Mouse (Mus musculus): ENCODE data around the gene Foxj1.
A peak's percentile ranks its signal among the peaks of the same experiment; 100 is the strongest.

Gene Foxj1

GRCm38 (mm10) chr11:116337531-116337930, 2.3 kb upstream of the Foxj1 start:
- no peak for DNase-seq

DNA sequence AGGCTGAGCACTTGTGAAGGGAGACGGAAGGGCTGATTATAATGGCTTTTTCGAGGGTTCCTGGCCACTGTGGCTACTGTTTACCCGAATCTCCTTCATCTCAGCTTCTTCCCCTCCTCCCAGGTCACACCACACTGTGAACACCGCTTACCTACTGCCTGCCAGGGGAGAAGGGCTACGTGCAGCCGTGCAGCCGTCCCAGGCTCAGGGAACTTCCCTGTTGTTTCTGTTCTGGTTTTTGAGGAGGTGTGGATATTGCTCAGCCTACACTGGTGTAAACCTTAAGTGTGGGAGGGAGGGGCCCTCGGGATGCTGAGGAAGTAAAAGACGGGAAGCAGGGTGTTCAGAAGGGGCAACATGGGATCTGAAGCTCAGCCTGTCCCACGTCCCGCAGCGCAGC, 1.8 kb upstream of the Foxj1 start:
- DNase-seq, result no peak

GRCm38 (mm10) chr11:116336393-116336792, 1.2 kb upstream of the Foxj1 start:
- no peak for DNase-seq

DNA sequence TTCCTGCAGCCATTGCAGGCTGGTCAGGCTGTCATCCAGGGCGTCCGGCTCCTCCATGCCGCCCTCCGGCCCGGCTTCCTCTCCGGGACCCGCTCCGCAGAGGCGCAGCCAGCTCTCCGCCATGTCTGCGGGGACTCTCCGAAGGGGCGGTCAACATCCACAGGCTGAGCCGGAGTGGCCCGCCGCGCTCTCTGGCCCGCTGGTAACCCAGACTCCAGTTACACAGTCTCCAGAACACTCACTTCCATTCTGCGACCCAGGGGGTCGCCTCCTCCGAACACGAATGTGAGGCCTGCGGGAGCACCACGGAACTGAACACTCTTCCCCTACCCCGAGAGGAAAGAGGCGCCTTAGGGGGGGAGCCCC, 799 bp downstream of the Foxj1 start:
- peak; percentile 11 for DNase-seq

GRCm38 (mm10) chr11:116333526-116334416, 1.4 kb downstream of the Foxj1 start:
- DNase-seq, result no peak

GRCm38 (mm10) chr11:116332983-116333270, 2.3 kb downstream of the Foxj1 start:
- DNase-seq, result no peak

- DNase-seq, result no peak
Measured at GRCm38 (mm10) chr11:116332232-116332982, 2.8 kb downstream of the Foxj1 start.

GRCm38 (mm10) chr11:116330211-116330518, 5.0 kb downstream of the Foxj1 start:
- DNase-seq, result no peak

- DNase-seq, result peak; percentile 58
Measured at GRCm38 (mm10) chr11:116329314-116330210, 5.6 kb downstream of the Foxj1 start.

- DNase-seq, result no peak
Measured at GRCm38 (mm10) chr11:116326963-116327603, 8.1 kb downstream of the Foxj1 start.

GRCm38 (mm10) chr11:116318719-116319659, 16.2 kb downstream of the Foxj1 start:
- DNase-seq, result peak; percentile 92

- peak; percentile 61 for DNase-seq
Measured at GRCm38 (mm10) chr11:116312359-116312758, 22.8 kb downstream of the Foxj1 start.

GRCm38 (mm10) chr11:116311169-116311568, 24.0 kb downstream of the Foxj1 start:
- DNase-seq, result peak; percentile 70

DNA sequence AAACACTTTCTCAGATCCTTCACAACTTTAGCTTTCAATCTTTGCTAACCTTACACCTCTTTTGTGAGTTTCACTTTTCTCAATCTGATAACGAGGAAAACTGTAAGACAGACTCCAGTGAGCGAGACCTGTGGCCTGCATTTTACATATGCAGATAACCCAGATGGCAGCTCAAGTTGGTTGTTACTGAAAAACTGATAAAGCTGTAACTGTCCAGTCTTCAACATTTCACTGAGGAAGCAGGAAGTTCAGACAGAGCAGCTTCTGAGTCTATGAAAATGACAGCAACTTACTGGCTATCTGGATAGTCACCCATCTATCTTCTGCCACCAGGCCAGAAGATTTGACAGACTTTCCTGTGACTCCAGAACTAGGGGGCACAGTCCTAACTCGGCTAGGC, 25.6 kb downstream of the Foxj1 start:
- no peak for DNase-seq

DNA sequence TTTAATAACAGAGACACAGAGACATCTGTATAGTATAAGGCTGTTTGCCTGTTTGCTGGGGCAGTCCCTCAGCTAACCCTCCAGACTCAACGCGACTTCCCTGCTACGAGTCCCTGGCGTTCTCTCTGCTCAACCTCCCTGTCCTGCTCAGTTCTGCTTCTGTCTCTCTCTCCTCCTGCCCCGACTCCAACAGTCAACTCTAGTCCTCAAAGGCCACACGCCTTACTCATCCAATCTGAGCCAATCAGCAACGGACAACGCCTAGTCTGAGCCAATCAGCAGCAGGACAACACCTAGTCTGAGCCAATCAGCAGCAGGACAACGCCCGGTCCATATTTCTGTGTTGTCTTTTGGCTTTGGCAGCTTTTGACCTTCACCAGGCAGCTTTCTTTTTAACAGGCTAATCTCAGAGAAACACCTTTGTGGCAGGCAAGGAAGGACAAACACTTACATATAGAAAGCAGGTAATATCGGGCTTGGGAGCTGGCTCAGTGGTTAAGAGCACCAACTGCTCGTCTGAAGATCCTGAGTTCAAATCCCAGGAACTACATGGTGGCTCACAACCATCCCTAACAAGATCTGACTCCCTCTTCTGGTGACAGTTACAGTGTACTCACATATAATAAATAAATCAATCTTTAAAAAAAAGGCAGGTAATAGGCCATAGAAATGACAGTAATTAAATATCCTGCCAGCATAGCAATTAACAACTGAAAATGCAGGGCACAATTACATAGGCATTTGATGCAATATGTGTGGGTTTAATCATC, 27.3 kb downstream of the Foxj1 start:
- no peak for DNase-seq

- no peak for DNase-seq
Measured at GRCm38 (mm10) chr11:116307019-116307725, 28.0 kb downstream of the Foxj1 start, which contains the start of gene Exoc7. Gene Exoc7 (minus strand): TSS chr11:116307233.

DNA sequence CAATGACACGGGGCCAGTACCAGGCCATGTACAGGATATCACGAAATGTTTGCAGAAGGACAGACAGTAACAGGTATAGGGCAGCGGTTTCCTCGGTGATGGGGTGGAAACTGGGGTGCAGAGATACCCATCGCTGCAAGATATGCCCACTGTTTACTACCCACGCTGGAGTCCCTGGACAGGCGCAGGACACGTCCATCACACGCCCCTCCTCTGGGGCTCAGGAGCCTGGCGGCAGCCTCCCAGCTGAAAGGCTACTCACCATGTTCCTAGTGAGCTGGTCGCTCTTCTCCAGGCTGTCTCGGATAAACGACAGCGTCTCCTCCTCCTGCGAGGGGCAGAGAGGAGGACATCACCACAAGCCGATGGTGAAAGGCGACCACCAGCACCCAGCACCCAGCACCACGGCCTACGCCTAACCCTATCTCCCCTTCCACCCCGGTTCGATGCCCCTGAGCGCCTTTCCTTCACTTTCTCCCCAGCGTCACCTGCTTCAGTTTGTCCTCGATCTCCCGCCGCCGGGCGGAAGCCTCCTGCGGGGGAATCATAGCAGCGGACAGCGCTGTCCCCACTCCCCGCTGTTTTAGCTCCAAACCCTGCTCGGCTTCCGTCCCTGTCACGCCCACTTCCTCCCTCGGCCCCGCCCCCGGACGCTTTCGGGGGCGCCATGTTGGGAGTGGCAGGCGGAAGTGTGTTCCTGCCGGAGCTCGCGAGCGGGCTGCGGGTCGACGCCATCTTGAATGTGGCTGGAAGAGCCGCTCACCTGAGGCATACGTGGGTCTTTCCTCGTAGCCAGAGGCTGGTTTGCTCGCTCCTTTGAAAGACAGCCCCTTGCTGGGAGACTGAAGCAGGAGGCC, 28.8 kb downstream of the Foxj1 start:
- DNase-seq, result peak; percentile 98

GRCm38 (mm10) chr11:116305423-116305822, 29.8 kb downstream of the Foxj1 start:
- DNase-seq, result no peak

DNA sequence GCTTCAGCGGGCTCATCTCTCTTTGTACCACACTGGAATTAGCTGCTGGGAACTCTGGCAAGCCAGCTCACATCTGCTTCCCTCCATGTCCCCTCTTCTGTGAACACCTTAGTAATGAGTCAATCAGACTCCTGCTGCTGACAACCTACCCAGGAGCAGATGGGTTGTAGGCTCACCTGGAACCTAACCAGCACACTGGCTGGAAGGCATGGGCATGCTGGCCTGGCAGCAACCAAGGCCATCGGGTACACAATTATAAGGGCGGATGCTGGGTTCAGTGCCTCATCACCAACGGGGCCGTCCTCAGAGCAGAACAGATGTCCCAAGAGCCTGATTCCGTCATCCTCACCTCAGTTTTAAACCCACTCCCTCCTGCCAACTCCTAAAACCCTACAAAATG, 36.6 kb downstream of the Foxj1 start:
- DNase-seq, result no peak

Measured in lung, postnatal 10 days (tissue).